Mouse (Mus musculus) C3H10T1/2 (cell line): ENCODE measurements around the gene A030003K21Rik. TPM values are rescaled to one million over a fixed set of nuclear protein-coding genes. Genes with fewer than 3 reads are reported as not detected.

ENCODE experiments used
- polyA plus RNA-seq, 2 experiments: library from polyadenylated mRNA; unstranded; fragments of >200 nt; fragmentation: generic; extraction: Trizol; gene quantifications; one replicate each; pipeline ENCODE4 v1.2.1; 2012; ENCODE audit warnings: missing spikeins in 2 of 2

A030003K21Rik gene
- polyA plus RNA-seq: not detected

DNA sequence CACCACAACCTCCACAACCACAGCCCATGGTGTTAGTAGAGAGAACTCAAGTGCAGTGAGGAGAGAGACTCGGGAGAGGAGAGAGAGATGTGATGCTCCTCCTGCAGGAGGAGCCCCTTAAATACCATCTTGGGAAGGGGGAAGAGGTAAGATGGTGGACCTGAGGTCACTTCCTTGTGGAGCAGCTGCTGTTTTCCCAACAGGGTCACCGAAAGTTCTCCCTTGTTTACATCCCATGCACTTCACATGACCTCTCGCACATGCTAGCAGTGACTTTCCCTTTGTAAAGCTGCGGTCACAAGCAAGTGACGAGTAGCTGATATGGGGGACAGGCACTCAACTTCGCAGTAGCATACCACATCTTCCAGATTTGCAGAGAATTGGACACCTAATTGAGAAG, at the start of gene A030003K21Rik:
TSS of gene A030003K21Rik (minus strand) at position 94 of the 400 bp plus-strand sequence.

GRCm38 (mm10) chr1:82959870-82960385, 16.7 kb upstream of the A030003K21Rik start, which contains the start of gene Gm47955:
TSS of gene Gm47955 (plus strand) at chr1:82960286.

DNA sequence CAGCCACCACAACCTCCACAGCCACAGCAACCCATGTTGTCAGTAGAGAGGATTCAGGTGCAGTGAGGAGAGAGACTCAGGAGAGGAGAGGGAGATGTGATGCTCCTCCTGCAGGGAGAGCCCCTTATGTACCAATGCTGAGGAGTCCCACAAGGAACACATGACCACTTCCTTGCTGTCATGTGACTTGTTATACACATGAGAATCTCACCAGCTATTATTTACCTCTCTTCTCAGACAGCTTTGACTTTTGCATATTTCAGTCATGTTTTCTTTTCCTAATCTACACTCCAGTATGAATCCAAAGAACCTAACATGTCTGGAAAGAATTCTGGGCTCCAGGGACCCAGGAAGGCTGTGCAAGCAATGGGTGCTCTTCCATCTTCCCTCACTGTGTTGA, 12.7 kb upstream of the A030003K21Rik start, which contains the start of gene Gm7544:
TSS of gene Gm7544 (minus strand) at position 101 of the 400 bp plus-strand sequence.

DNA sequence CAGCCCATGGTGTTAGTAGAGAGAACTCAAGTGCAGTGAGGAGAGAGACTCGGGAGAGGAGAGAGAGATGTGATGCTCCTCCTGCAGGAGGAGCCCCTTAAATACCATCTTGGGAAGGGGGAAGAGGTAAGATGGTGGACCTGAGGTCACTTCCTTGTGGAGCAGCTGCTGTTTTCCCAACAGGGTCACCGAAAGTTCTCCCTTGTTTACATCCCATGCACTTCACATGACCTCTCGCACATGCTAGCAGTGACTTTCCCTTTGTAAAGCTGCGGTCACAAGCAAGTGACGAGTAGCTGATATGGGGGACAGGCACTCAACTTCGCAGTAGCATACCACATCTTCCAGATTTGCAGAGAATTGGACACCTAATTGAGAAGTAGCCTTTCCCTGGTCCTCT, 11.9 kb downstream of the A030003K21Rik start, which contains the start of gene Gm6217:
TSS of gene Gm6217 (minus strand) at position 74 of the 400 bp plus-strand sequence.

GRCm38 (mm10) chr1:82924650-82925049, 18.5 kb downstream of the A030003K21Rik start, which contains the start of gene A030014E15Rik:
TSS of gene A030014E15Rik (plus strand) at chr1:82924917.

DNA sequence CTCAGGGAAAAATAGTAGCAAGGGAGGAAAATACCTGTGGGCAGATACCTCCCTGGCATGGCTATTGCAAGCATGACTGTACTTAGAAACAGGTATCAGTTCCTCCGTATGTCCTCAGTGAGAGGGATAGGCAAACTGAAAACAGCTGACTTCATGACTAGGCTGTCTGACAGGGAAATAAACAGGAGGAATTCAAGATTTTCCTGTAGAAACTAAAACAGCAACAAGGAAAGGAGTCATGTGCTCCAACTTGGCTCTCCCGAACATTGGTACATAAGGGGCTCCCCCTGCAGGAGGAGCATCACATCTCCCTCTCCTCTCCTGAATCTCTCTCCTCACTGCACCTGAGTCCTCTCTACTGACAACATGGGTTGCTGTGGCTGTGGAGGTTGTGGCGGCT, 30.2 kb downstream of the A030003K21Rik start, which contains the start of gene A030005L19Rik:
TSS of gene A030005L19Rik (plus strand) at position 301 of the 400 bp plus-strand sequence.

Other genes starting within 250 kb of the A030003K21Rik start
- 10 to 100 TPM in 1 of 2 experiments, 1 to 10 TPM in 1; 7.8 to 61.5 TPM for gene Mff, start 218.5 kb downstream of the A030003K21Rik start, polyA plus RNA-seq
- not detected for gene Tm4sf20, start 174.9 kb downstream of the A030003K21Rik start, polyA plus RNA-seq
- not detected for gene Gm47791, start 172.1 kb downstream of the A030003K21Rik start, polyA plus RNA-seq
- 10 to 100 TPM in 1 of 2 experiments, 1 to 10 TPM in 1; 7.0 to 11.2 TPM for gene Agfg1, start 103.9 kb downstream of the A030003K21Rik start, polyA plus RNA-seq
- not detected for gene A030005L19Rik, start 30.1 kb downstream of the A030003K21Rik start, polyA plus RNA-seq
- not detected for gene A030014E15Rik, start 18.5 kb downstream of the A030003K21Rik start, polyA plus RNA-seq
- not detected for gene Gm6217, start 12.0 kb downstream of the A030003K21Rik start, polyA plus RNA-seq
- not detected for gene Gm7544, start 12.6 kb upstream of the A030003K21Rik start, polyA plus RNA-seq
- gene Gm47955, start 16.9 kb upstream of the A030003K21Rik start, polyA plus RNA-seq: not detected
- not detected for gene Gm47959, start 57.2 kb upstream of the A030003K21Rik start, polyA plus RNA-seq
- not detected for gene Slc19a3, start 95.1 kb upstream of the A030003K21Rik start, polyA plus RNA-seq
- not detected for gene Krtap28-10, start 99.1 kb upstream of the A030003K21Rik start, polyA plus RNA-seq
- gene Gm47969, start 101.5 kb upstream of the A030003K21Rik start, polyA plus RNA-seq: not detected
- not detected for gene A030005K14Rik, start 116.0 kb upstream of the A030003K21Rik start, polyA plus RNA-seq
- gene Krtap28-13, start 117.5 kb upstream of the A030003K21Rik start, polyA plus RNA-seq: not detected
- gene Ccl20, start 173.4 kb upstream of the A030003K21Rik start, polyA plus RNA-seq: not detected
- not detected for gene Daw1, start 216.4 kb upstream of the A030003K21Rik start, polyA plus RNA-seq